Mouse (Mus musculus) layer of hippocampus, adult 9-10 months (tissue): ENCODE data around the gene Olfr441.
"Not testable (repeated sequence)": the region's sequence is repeated elsewhere in the genome, so short reads cannot be mapped to it uniquely, and the experiment has no call there.

ENCODE experiments used
- DNase-seq: peaks from one replicate; pipeline ENCODE4 v3.0.0; 2022; ENCODE audit warnings: low spot score

Gene Olfr441

DNA sequence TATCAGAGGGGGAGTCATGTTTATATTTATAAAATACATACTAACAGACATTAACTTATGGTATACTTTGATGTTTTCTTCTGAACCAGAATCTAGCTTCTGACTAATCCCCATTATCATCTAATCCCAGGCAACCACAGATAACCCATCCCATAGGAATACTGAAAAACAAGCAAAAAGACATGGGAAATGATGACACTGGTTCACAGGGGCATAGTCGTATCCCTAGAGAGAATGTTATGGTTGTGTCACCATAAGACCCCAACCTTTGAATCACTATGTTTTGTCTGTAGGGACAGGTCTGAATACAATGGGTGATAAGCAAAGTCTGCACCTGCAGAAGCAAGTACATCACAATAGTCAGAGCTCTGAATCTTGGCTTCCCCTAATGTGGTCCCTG, at the start of gene Olfr441:
Gene Olfr441, plus strand, starts transcription at position 301 of the 400 bp plus-strand sequence.
- DNase-seq, result not testable (repeated sequence)

DNA sequence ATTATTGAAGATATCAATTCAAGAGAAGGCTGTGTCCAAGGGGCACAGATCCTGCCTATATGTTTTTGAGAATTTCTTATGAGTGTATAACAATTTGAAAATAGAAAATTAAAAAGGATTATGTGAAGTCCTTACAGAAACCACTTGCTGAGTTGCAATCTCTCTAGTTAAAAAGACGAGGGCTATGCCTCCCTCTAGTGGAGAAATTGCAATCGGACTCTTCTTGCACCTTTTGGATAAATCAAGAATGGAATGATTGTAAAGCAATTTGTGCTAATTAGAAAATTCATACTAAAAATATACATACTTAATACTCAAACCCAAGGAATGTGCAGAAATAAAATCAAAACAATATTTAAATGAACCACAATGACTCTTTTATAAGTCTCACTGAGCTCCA, 27.4 kb upstream of the Olfr441 start:
- DNase-seq, result peak; percentile 8

DNA sequence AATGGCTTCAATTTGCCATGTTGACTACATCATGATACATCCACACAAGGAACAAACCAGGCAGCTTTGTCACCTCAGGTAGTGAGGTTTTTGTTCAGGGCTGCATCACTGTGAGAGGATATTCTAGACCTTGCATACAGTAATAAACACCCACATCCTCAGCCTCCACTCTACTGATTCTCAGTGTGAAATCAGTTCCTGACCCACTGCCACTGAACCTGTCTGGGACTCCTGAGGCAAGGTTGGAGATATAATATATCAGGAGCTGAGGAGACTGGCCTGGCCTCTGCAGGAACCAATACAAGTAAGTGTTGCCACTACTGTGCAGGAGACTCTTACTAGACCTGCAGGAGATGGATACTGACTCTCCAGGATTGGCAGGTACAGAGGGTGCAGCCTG, 24.8 kb upstream of the Olfr441 start:
- DNase-seq, result not testable (repeated sequence)

DNA sequence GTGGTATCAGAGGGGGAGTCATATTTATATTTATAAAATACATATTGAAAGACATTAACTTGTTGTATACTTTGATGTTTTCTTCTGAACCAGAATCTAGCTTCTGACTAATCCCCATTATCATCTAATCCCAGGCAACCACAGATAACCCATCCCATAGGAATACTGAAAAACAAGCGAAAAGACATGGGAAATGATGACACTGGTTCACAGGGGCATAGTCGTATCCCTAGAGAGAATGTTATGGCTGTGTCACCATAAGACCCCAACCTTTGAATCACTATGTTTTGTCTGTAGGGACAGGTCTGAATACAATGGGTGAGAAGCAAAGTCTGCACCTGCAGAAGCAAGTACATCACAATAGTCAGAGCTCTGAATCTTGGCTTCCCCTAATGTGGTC, 40.1 kb downstream of the Olfr441 start, which contains the start of gene Olfr237-ps1:
Gene Olfr237-ps1, plus strand, starts transcription at position 301 of the 400 bp plus-strand sequence.
- DNase-seq, result not testable (repeated sequence)

DNA sequence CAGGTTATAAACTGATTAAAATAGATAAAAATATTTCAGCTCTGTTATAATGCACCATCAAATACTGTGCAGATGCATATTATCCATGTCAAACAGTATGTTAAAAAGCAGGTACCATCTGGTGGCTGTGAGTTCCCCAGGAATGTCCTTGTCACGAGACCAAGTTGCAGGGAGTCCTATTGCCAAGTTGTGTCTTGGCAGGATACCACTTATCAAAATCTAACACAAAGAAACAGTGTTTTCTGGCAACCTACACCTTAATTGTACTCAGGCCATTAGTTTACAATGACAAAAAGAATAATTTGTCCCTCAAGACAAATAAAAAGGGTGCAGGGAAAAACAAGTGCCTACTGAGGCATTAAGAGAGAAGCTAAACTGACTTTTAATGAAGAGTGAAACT, 53.3 kb downstream of the Olfr441 start:
- DNase-seq, result no peak

DNA sequence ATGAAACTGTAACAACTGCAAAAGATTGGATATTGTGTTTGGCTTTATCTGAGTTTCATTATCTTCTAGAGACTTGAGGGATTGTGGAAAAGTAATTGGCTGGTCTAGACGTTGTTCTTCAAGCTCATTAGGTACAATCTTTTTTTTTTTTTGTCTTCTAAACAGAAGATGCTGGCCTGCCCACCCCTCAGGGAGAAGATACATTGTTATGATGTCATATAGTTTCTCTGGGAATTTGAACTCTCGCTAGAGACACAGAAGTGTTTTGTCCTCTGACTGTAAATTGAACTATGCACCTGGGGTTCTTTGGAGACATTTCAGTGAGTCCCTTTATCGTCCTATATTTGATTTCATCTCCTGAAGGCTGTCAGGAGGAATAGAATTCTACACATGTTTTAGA, 56.8 kb downstream of the Olfr441 start, which contains the start of gene Olfr437:
Gene Olfr437, plus strand, starts transcription at position 301 of the 400 bp plus-strand sequence.
- DNase-seq, result no peak

DNA sequence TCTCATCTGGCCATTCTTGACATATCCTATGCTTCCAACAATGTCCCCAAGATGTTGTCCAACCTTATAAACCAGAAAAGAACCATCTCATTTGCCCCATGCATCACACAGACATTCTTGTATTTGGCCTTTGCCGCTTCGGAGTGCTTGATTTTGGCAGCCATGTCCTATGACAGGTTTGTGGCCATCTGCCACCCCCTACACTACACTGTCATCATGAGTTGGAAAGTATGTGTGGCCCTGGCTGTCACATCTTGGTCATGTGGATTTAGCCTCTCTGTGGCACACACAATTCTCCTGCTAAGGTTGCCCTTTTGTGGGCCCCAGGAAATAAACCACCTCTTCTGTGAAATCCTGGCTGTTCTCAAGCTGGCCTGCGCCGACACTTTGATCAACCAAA, 61.1 kb downstream of the Olfr441 start:
- no peak for DNase-seq
